Mouse (Mus musculus): ENCODE results near the gene Hspa4l. TPM values are rescaled to one million over a fixed set of nuclear protein-coding genes. Genes with fewer than 3 reads are reported as not detected.

Hspa4l gene
- 55.1 and 58.4 TPM in 2 replicates for polyA plus RNA-seq (2014; fragmentation: Nextera tagmentation; extraction: Ambion mirVana)

DNA sequence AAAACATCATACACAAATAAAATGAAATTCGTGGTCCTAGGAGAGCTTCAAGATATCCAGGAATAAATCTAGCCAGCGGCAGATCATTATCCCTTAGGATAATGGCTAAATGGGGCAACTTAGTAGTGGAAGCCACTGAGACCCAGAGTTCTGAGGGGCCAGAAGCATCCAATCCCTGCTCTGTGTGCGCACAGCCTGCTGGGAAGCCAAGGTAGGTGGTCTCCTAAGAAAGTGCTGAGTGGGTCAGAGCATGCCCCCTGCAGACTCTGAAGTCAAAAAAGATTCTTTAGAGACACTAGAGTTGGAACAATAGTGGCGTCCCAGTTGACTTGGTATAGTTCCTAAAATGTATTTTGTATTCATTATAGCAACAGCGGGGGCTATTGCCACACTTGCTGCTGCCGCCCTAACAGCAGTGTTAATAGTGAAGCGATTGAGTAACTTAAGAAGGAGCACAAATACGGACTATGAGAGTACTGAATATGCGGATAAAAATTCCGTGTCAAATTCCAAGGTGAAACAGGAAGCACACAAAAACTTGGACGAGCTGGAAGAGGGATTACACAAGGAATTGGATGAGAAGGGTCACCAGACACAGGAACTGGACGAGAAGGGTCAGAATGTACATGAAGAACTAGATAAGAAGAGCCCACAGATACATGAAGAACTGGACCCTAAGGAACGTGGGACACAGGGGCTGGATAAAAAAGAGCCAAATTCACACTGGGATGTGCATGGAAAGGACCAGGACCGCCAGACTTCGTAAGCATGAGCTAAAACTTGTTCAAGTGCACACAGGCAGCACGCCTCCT, at the start of gene Hspa4l:
Hspa4l (plus strand) TSS at position 472 of the 812 bp plus-strand sequence.
- Histone ChIP-seq H3K4me2 (ENCODE audit: low read depth, low read length, severe bottlenecking) (peak within 1 kb of the TSS; percentile 81), H3K9ac (ENCODE audit: low read length) (peak within 1 kb of the TSS; percentile 80), H3K9me3 (ENCODE audit: control insufficient read depth, low read length) (no peaks in the 10 kb centered on the region), H3K27me3 (ENCODE audit: control insufficient read depth, insufficient read depth, low read length) (no peaks in the 10 kb centered on the region), H3K4me1 (replicated peaks; ENCODE audit: control insufficient read depth, insufficient read depth, low read length) (0 out of 2 replicates have a peak, but pooled peaks cover 3% of the 10 kb centered on the region), H3K27ac (ENCODE audit: low read depth, low read length) (peak within 1 kb of the TSS; percentile 85), H3K36me3 (ENCODE audit: control insufficient read depth, insufficient read depth, low read length) (no peaks in the 10 kb centered on the region), H3K4me3 (ENCODE audit: low read depth, low read length) (peak within 1 kb of the TSS; percentile 79)
- ATAC-seq (replicated peaks; ENCODE audit: low FRiP score) (no peak), DNase-seq (ENCODE audit: low spot score) (peak; percentile 52)
- 12% methylated on average over 16 of the region's 16 CpGs for WGBS

DNA sequence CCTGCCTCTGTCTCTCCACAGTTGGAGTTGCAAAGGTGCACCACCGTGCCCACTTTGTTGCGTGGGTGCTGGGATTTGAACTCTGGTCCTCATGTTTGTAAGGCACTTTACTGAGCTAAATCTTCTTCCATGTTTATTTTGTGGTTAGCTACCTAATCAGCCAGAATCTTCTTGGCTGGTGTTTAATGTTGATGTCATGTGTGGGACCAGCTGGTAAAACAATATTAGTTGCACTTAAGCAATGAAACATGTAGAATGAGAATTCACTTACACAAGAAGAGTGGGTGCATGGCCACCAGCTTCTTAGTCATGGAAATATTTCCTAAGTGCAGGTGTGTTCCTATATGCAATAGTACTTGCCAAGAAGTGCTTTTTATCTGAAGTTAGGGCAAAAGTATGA, 49.1 kb upstream of the Hspa4l start:
- H3K4me2 ChIP-seq (ENCODE audit: low read depth, low read length, severe bottlenecking), result no peak overlapping the region
- H3K9me3 ChIP-seq (ENCODE audit: control insufficient read depth, low read length), result no peaks in the 10 kb centered on the region
- no peak overlapping the region for H3K27ac ChIP-seq (ENCODE audit: low read depth, low read length)
- no peak overlapping the region for H3K4me3 ChIP-seq (ENCODE audit: low read depth, low read length)
- H3K9ac ChIP-seq (ENCODE audit: low read length), result no peak overlapping the region
- H3K36me3 ChIP-seq (ENCODE audit: control insufficient read depth, insufficient read depth, low read length), result no peaks in the 10 kb centered on the region
- no peaks in the 10 kb centered on the region for H3K27me3 ChIP-seq (ENCODE audit: control insufficient read depth, insufficient read depth, low read length)
- 92% methylated on average over 2 of the region's 2 CpGs for WGBS
- no peak for DNase-seq (ENCODE audit: low spot score)
- ATAC-seq (replicated peaks; ENCODE audit: low FRiP score), result no peak
- no peaks in the 10 kb centered on the region for H3K4me1 ChIP-seq (replicated peaks; ENCODE audit: control insufficient read depth, insufficient read depth, low read length)

DNA sequence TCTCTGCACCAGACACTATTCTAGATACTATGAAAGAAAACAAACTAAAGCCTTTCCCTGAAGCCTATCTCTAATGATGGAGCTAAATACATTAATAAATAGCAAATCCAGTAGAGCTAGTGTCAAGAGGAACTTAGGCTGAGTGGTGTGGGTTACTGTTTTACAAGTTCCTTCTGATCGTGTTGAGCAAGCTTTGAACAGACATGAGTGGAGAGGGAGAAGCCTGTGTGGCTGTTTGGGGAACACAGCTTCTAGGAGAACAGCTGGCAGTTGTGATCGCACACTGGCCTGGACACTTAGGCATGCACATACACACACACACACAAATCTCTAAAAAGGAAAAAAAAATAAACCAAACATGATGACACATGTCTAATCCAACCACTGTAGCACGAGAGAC, 45.5 kb upstream of the Hspa4l start:
- H3K9me3 ChIP-seq (ENCODE audit: control insufficient read depth, low read length), result no peaks in the 10 kb centered on the region
- no peaks in the 10 kb centered on the region for H3K27me3 ChIP-seq (ENCODE audit: control insufficient read depth, insufficient read depth, low read length)
- H3K4me3 ChIP-seq (ENCODE audit: low read depth, low read length), result no peak overlapping the region
- H3K27ac ChIP-seq (ENCODE audit: low read depth, low read length), result no peak overlapping the region
- no peaks in the 10 kb centered on the region for H3K36me3 ChIP-seq (ENCODE audit: control insufficient read depth, insufficient read depth, low read length)
- DNase-seq (ENCODE audit: low spot score) (no peak), ATAC-seq (replicated peaks; ENCODE audit: low FRiP score) (no peak)
- 89% methylated on average over 3 of the region's 3 CpGs for WGBS
- H3K9ac ChIP-seq (ENCODE audit: low read length), result no peak overlapping the region
- no peaks in the 10 kb centered on the region for H3K4me1 ChIP-seq (replicated peaks; ENCODE audit: control insufficient read depth, insufficient read depth, low read length)
- H3K4me2 ChIP-seq (ENCODE audit: low read depth, low read length, severe bottlenecking), result no peak overlapping the region

DNA sequence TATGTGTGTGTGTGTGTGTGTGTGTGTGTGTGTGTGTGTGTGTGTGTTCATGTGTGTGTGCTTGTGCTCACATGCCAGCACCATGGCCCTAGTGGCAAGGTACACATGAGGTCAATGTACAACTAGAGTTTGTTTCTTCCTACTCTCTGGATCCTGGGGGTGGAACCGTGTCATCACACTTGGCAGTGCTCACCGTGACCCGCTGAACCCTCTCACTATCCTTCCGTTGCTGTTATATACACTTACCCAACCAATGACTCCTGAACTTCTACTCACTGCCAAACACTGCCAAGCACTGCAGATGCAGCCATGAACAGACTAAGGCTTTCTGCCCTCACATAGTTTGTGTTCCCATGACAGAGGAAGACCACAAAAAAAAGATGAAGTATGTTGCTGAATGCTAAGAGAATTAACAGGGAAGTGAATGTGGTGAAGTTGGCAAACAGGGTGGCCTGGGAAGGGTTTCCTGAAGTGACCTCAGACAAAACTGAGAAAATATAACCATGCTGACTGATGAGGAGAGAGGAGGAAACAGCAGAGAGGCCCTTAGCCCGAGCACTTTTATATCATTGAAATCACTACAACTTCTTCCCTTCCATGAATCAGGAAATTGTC, 39.4 kb upstream of the Hspa4l start:
- 85% methylated on average over 5 of the region's 5 CpGs for WGBS
- H3K4me1 ChIP-seq (replicated peaks; ENCODE audit: control insufficient read depth, insufficient read depth, low read length), result no peaks in the 10 kb centered on the region
- H3K9ac ChIP-seq (ENCODE audit: low read length), result no peak overlapping the region
- H3K9me3 ChIP-seq (ENCODE audit: control insufficient read depth, low read length), result no peaks in the 10 kb centered on the region; the same call in 1 of the 2 replicates
- H3K4me3 ChIP-seq (ENCODE audit: low read depth, low read length), result no peak overlapping the region
- no peak for DNase-seq (ENCODE audit: low spot score)
- no peak overlapping the region for H3K27ac ChIP-seq (ENCODE audit: low read depth, low read length)
- H3K36me3 ChIP-seq (ENCODE audit: control insufficient read depth, insufficient read depth, low read length), result no peaks in the 10 kb centered on the region
- H3K27me3 ChIP-seq (ENCODE audit: control insufficient read depth, insufficient read depth, low read length), result no peaks in the 10 kb centered on the region
- H3K4me2 ChIP-seq (ENCODE audit: low read depth, low read length, severe bottlenecking), result no peak overlapping the region
- ATAC-seq (replicated peaks; ENCODE audit: low FRiP score), result no peak

DNA sequence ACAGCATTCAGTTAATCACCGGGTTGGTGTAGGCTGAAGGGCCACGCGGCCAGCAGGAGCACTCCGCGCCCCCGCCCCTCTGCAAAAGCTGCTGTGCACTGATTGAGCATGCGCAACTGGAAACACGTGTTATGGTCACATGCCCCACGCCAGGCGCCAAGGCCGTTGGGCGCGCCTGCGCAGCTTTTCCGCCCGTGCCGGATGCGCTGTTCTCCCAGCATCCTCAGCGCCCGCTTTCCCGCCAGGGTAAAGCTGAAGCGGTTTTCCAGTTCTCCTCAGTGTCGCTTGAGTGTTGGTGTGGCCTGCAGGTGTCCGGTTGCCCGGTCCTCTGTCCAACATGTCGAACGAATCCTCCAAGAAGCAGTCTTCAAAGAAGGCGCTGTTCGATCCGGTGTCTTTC, 35.6 kb upstream of the Hspa4l start, which contains the start of gene Slc25a31:
Slc25a31 (plus strand) TSS at position 201 of the 400 bp plus-strand sequence.
- Histone ChIP-seq H3K4me2 (ENCODE audit: low read depth, low read length, severe bottlenecking) (no peak within 1 kb of the TSS), H3K36me3 (ENCODE audit: control insufficient read depth, insufficient read depth, low read length) (no peaks in the 10 kb centered on the region), H3K27me3 (ENCODE audit: control insufficient read depth, insufficient read depth, low read length) (no peaks in the 10 kb centered on the region), H3K4me3 (ENCODE audit: low read depth, low read length) (no peak within 1 kb of the TSS), H3K4me1 (replicated peaks; ENCODE audit: control insufficient read depth, insufficient read depth, low read length) (no peaks in the 10 kb centered on the region), H3K9me3 (ENCODE audit: control insufficient read depth, low read length) (no peaks in the 10 kb centered on the region; the same call in 1 of the 2 replicates), H3K9ac (ENCODE audit: low read length) (no peak within 1 kb of the TSS), H3K27ac (ENCODE audit: low read depth, low read length) (no peak within 1 kb of the TSS)
- WGBS, result 93% methylated on average over 30 of the region's 30 CpGs
- ATAC-seq (replicated peaks; ENCODE audit: low FRiP score) (no peak), DNase-seq (ENCODE audit: low spot score) (no peak)

DNA sequence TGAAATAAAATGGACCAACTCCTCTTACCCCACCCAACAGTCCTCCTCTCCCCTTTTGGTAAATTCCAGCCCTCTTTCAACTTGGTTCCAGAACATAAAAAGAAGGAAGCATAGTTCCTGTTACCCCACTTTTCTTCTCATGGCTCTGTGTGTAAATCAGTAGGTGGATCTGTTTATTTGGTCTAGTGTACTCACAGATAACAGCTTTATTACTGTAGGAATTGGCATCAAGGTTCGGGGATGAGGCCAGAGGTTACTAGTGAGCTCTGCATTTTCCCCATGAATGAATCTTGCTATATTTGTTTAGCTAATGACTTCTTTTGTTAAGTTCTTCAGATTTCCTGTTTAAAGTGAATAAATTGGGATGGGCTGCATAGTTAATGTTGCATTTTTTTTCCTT, 28.2 kb upstream of the Hspa4l start:
- Histone ChIP-seq H3K27me3 (ENCODE audit: control insufficient read depth, insufficient read depth, low read length) (no peaks in the 10 kb centered on the region), H3K4me2 (ENCODE audit: low read depth, low read length, severe bottlenecking) (no peak overlapping the region), H3K27ac (ENCODE audit: low read depth, low read length) (no peak overlapping the region), H3K4me3 (ENCODE audit: low read depth, low read length) (no peak overlapping the region), H3K36me3 (ENCODE audit: control insufficient read depth, insufficient read depth, low read length) (no peaks in the 10 kb centered on the region), H3K9ac (ENCODE audit: low read length) (no peak overlapping the region), H3K4me1 (replicated peaks; ENCODE audit: control insufficient read depth, insufficient read depth, low read length) (no peaks in the 10 kb centered on the region), H3K9me3 (ENCODE audit: control insufficient read depth, low read length) (no peaks in the 10 kb centered on the region)
- WGBS, result 60% methylated on average over 1 of the region's 1 CpGs
- ATAC-seq (replicated peaks; ENCODE audit: low FRiP score) (no peak), DNase-seq (ENCODE audit: low spot score) (no peak)

DNA sequence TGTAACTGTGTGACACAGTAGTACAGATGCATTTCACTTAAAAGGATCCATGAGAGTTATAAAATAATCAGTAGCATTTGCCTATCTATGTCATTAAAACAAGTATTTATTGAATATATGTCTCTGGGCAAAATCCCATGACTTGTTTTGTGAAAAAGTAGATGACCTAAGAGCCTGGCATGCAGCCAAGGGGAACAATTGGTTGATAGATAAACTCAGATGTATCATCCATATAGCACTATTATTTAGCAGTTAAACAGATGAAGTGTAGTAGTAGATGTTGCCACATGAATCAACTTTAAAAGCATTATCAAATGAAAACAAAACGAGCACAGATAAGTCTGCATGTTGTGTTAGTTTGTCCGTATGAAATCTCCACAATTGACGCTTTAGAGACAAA, 25.3 kb upstream of the Hspa4l start:
- H3K4me3 ChIP-seq (ENCODE audit: low read depth, low read length), result no peak overlapping the region
- no peak for DNase-seq (ENCODE audit: low spot score)
- no peaks in the 10 kb centered on the region for H3K9me3 ChIP-seq (ENCODE audit: control insufficient read depth, low read length)
- no peak for ATAC-seq (replicated peaks; ENCODE audit: low FRiP score)
- H3K27me3 ChIP-seq (ENCODE audit: control insufficient read depth, insufficient read depth, low read length), result no peaks in the 10 kb centered on the region
- no peaks in the 10 kb centered on the region for H3K4me1 ChIP-seq (replicated peaks; ENCODE audit: control insufficient read depth, insufficient read depth, low read length)
- H3K36me3 ChIP-seq (ENCODE audit: control insufficient read depth, insufficient read depth, low read length), result no peaks in the 10 kb centered on the region
- H3K9ac ChIP-seq (ENCODE audit: low read length), result no peak overlapping the region
- 91% methylated on average over 3 of the region's 3 CpGs for WGBS
- no peak overlapping the region for H3K4me2 ChIP-seq (ENCODE audit: low read depth, low read length, severe bottlenecking)
- H3K27ac ChIP-seq (ENCODE audit: low read depth, low read length), result no peak overlapping the region

DNA sequence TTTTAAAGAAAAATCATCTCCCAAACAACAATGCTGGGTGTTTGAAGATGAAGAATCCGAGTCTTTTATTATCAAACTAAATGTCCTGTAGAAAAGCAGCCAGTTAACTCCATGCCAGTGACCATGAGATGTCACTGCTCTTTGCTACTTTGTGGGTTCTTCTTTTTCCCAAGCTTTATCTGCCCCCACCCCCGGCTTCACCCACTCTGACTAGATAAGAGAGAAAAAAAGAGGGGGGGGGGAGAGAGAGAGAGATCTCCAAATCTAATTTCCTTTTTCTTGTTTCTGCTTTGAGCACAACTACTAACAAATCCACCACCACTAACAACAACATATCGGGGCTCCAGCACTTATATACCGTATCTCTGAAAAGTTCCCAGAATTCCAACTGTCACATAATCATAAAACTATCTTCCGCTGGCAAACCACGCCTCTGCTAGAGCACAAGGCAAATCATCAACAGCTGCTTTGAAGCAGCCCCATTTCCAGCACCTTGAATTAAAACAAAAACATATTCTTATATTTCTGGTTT, 5.8 kb upstream of the Hspa4l start:
- Histone ChIP-seq H3K9ac (ENCODE audit: low read length) (no peak overlapping the region), H3K27me3 (ENCODE audit: control insufficient read depth, insufficient read depth, low read length) (no peaks in the 10 kb centered on the region), H3K4me3 (ENCODE audit: low read depth, low read length) (no peak overlapping the region), H3K36me3 (ENCODE audit: control insufficient read depth, insufficient read depth, low read length) (no peaks in the 10 kb centered on the region), H3K27ac (ENCODE audit: low read depth, low read length) (no peak overlapping the region), H3K4me1 (replicated peaks; ENCODE audit: control insufficient read depth, insufficient read depth, low read length) (no peaks in the 10 kb centered on the region), H3K4me2 (ENCODE audit: low read depth, low read length, severe bottlenecking) (no peak overlapping the region), H3K9me3 (ENCODE audit: control insufficient read depth, low read length) (no peaks in the 10 kb centered on the region)
- 85% methylated on average over 6 of the region's 6 CpGs for WGBS
- DNase-seq (ENCODE audit: low spot score), result no peak
- ATAC-seq (replicated peaks; ENCODE audit: low FRiP score), result no peak
